Mouse (Mus musculus) G1E (cell line): Measurements from ENCODE around the gene Olfr1404.

Experiments
- CTCF ChIP-seq: IDR thresholded peaks from 2 replicates; pipeline ENCODE4 v1.5.1; 2012; ENCODE audit warnings: low read depth, low read length, inconsistent platforms, mixed read lengths
- GATA1 ChIP-seq: IDR thresholded peaks from 2 replicates; pipeline ENCODE4 v1.6.1; 2012; ENCODE audit warnings: borderline replicate concordance, low read length, inconsistent platforms, mixed read lengths
- POLR2AphosphoS5 ChIP-seq: IDR thresholded peaks from 2 replicates; pipeline ENCODE4 v1.6.1; 2012; ENCODE audit warnings: low read depth, low read length, inconsistent platforms; ENCODE audit not compliant: insufficient replicate concordance
- TAL1 ChIP-seq: conservative IDR thresholded peaks from 2 replicates; pipeline ENCODE4 v1.6.1; 2012; ENCODE audit warnings: low read depth, low read length, inconsistent platforms, mixed read lengths

DNA sequence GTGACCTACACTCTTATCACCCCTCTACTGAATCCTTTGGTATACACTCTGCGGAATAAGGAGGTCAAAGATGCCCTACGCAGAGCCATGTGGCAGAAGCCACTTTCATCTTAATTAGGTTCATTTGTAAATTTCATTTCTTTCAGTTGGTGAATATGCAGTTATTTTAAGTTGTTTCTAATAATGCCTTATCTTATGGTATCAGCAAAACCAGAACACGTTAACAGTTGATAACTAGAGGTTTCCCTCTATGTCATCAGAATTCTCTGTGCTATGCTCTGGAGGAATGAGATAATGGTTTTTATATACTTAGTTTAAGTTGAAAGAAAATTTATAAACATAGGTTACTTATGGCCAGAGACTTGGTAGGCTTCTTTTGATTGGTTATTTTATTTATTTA lies 4.3 kb downstream of the Olfr1404 start:
- TF ChIP-seq CTCF (no peak), GATA1 (no peak), POLR2AphosphoS5 (no peak), TAL1 (no peak; the same call in 1 of the 2 replicates)
